Mouse (Mus musculus): Measurements from ENCODE around the gene Galnt9. TPM values are rescaled to one million over a fixed set of nuclear protein-coding genes. Genes with fewer than 3 reads are reported as not detected.
A peak's percentile ranks its signal among the peaks of the same experiment; 100 is the strongest.

Galnt9 gene
- polyA plus RNA-seq, 1 experiment from 2014 or later = 1.2 TPM

- no peak overlapping the region for H3K4me2 ChIP-seq (replicated peaks; ENCODE audit: low read depth, low read length)
- 0 out of 2 replicates have a peak, but pooled peaks have one; percentile 23 for ATAC-seq (ENCODE audit: insufficient number of reproducible peaks, insufficient read depth, low FRiP score, low read depth)
- no peaks in the 10 kb centered on the region for H3K27me3 ChIP-seq (ENCODE audit: control insufficient read depth, insufficient read depth, low read length)
- H3K27ac ChIP-seq (ENCODE audit: low read length) = no peak overlapping the region
- WGBS = 36% methylated on average over 6 of the region's 6 CpGs
- H3K9ac ChIP-seq (replicated peaks; ENCODE audit: low read depth, low read length) = no peak overlapping the region
- H3K9me3 ChIP-seq (ENCODE audit: control insufficient read depth, low read depth, low read length) = no peaks in the 10 kb centered on the region
- H3K36me3 ChIP-seq (ENCODE audit: control insufficient read depth, insufficient read depth, low read length) = no peaks in the 10 kb centered on the region
- no peaks in the 10 kb centered on the region for H3K4me1 ChIP-seq (ENCODE audit: control insufficient read depth, insufficient read depth, low read length)
- no peak overlapping the region for H3K4me3 ChIP-seq (ENCODE audit: low read depth, low read length)
Measured at GRCm38 (mm10) chr5:110635951-110636707, 92.0 kb downstream of the Galnt9 start.

DNA sequence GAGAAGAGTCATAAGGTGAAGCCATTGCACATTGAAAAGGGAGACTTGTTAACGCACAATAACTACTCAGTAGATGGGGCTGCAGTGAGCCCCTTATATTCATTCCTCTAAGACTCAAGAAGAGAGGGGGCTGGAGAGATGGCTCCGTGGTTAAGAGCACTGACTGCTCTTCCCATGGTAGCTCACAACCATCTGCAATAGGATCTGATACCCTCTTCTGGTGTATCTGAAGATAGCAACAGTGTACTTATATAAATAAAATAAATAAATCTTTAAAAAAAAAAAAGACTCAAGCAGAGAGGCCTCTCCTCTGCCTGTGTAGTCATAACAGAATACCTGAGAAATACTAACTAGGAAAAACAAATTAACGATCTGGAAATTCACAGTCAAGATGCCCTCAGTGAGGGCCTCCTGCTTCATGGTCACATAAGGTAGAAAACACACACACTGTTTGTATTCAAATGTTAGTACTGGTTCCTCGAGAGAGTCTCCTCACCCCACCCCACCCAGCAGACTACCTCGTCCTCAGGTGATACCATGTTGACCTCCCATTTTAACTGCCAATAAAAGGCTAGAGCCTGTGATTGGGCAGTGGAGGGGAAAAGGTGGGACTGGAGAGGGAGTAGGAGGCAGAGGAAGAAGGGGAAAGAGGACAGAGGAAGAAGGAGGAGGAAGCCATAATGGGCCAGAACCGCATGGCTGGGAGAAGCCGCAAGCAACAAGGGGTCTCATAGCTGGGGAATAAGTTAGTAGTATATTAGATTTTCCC is 94.3 kb downstream of the Galnt9 start:
- ATAC-seq (ENCODE audit: insufficient number of reproducible peaks, insufficient read depth, low FRiP score, low read depth) = no peak
- H3K4me3 ChIP-seq (ENCODE audit: low read depth, low read length) = no peak overlapping the region
- H3K27me3 ChIP-seq (ENCODE audit: control insufficient read depth, insufficient read depth, low read length) = no peaks in the 10 kb centered on the region
- no peak overlapping the region for H3K4me2 ChIP-seq (replicated peaks; ENCODE audit: low read depth, low read length)
- H3K9me3 ChIP-seq (ENCODE audit: control insufficient read depth, low read depth, low read length) = no peaks in the 10 kb centered on the region
- 79% methylated on average over 7 of the region's 7 CpGs for WGBS
- H3K9ac ChIP-seq (replicated peaks; ENCODE audit: low read depth, low read length) = no peak overlapping the region
- H3K27ac ChIP-seq (ENCODE audit: low read length) = no peak overlapping the region
- H3K36me3 ChIP-seq (ENCODE audit: control insufficient read depth, insufficient read depth, low read length) = no peaks in the 10 kb centered on the region
- H3K4me1 ChIP-seq (ENCODE audit: control insufficient read depth, insufficient read depth, low read length) = no peaks in the 10 kb centered on the region

DNA sequence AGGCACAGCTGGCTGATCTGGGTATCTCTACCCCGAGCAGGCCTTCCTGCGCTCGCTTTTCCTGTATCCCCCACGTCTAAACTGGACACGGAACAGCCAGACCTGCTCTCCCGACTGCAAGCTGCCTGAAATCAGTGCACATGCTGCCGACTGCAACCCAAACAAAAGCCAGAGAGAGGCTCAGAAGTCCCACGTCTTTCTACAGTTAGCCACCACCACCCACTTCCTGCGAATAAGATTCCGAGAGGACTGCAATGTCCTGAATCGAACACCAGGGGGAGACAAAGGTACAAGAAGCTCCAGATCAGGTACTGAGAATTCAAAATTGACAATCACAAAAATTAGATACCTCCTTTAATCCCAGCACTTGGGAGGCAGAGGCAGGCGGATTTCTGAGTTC is 95.3 kb downstream of the Galnt9 start:
- H3K4me3 ChIP-seq (ENCODE audit: low read depth, low read length) = no peak overlapping the region
- no peaks in the 10 kb centered on the region for H3K27me3 ChIP-seq (ENCODE audit: control insufficient read depth, insufficient read depth, low read length)
- 17% methylated on average over 12 of the region's 12 CpGs for WGBS
- H3K27ac ChIP-seq (ENCODE audit: low read length) = no peak overlapping the region
- H3K9ac ChIP-seq (replicated peaks; ENCODE audit: low read depth, low read length) = no peak overlapping the region; the same call in 1 of the 2 replicates
- H3K4me2 ChIP-seq (replicated peaks; ENCODE audit: low read depth, low read length) = 0 out of 2 replicates have a peak overlapping the region, but pooled peaks have one; percentile 8
- no peaks in the 10 kb centered on the region for H3K9me3 ChIP-seq (ENCODE audit: control insufficient read depth, low read depth, low read length)
- ATAC-seq (ENCODE audit: insufficient number of reproducible peaks, insufficient read depth, low FRiP score, low read depth) = no peak
- H3K4me1 ChIP-seq (ENCODE audit: control insufficient read depth, insufficient read depth, low read length) = no peaks in the 10 kb centered on the region
- H3K36me3 ChIP-seq (ENCODE audit: control insufficient read depth, insufficient read depth, low read length) = no peaks in the 10 kb centered on the region

DNA sequence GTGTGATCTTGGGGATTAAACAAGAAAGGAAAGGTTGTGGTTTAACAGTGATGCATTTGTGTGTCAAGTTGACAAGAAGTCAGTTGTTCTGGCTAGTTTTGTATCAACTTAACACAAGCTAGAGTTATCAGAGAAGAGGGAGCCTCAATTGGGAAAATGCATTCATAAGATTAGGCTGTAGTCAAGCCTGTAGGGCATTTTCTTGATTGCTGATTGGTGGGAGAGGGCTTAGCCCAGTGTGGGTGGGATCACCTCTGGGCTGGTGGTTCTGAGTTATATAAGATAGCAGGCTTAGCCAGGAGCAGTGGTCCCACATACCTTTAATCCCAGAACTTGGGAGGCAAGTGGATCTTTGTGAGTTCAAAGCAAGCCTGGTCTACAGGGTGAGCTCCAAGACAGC is 102.2 kb downstream of the Galnt9 start:
- no peak overlapping the region for H3K4me3 ChIP-seq (ENCODE audit: low read depth, low read length)
- no peaks in the 10 kb centered on the region for H3K4me1 ChIP-seq (ENCODE audit: control insufficient read depth, insufficient read depth, low read length)
- no peak overlapping the region for H3K27ac ChIP-seq (ENCODE audit: low read length)
- H3K9me3 ChIP-seq (ENCODE audit: control insufficient read depth, low read depth, low read length) = no peaks in the 10 kb centered on the region
- peaks cover 40% of the 10 kb centered on the region for H3K36me3 ChIP-seq (ENCODE audit: control insufficient read depth, insufficient read depth, low read length)
- H3K4me2 ChIP-seq (replicated peaks; ENCODE audit: low read depth, low read length) = no peak overlapping the region
- no peak overlapping the region for H3K9ac ChIP-seq (replicated peaks; ENCODE audit: low read depth, low read length)
- no peak for ATAC-seq (ENCODE audit: insufficient number of reproducible peaks, insufficient read depth, low FRiP score, low read depth)
- no peaks in the 10 kb centered on the region for H3K27me3 ChIP-seq (ENCODE audit: control insufficient read depth, insufficient read depth, low read length)

DNA sequence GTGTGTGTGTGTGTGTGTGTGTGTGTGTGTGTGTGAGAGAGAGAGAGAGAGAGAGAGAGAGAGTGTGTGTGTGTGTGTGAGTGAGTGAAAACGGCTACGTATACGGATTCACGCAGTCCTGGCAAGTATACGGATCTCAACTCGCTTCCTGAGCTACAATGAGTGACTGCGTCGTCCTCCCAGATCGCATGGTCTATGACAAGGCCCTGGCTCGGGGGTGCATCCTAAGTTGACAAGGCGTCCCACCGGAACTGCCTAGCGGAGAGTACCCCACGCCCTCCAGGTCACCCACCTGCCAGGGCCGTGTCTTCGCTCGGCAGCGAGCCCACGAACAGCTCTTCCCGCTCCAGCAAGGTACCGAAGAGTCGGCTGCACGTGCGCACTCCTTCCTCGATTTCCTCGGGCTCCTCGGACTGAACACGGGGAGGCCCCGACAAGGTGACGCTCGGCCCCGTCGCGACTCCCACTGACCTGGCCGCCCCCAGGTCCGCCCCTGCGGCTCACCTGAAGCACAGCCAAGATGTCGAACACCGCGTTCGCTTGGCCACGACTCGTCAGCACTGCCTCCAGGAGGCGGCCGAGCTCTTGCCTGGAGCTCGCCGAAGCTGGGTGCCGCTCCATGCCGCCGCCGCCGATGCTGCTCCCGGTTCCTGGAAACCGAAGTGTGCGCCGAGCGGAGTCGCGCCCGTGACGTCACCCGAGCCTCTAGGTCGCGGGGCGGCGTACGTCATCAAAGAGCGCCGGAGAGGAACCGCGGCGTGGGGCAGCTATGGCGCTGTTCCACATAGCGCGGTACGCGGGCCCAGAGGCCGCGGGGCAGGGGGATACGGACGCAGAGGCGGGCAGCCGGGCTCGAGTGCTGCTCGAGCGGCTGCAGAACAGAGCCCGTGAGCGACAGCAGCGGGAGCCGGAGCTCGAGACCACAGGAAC is 108.8 kb downstream of the Galnt9 start, which contains the start of the genes Noc4l and Ddx51:
Gene Noc4l, minus strand, starts transcription at position 699 of the 930 bp plus-strand sequence.
Gene Ddx51, plus strand, starts transcription at position 733 of the 930 bp plus-strand sequence.
- Histone ChIP-seq H3K4me1 (ENCODE audit: control insufficient read depth, insufficient read depth, low read length) (peaks cover 10% of the 10 kb centered on the region; the same call in 1 of the 2 replicates), H3K36me3 (ENCODE audit: control insufficient read depth, insufficient read depth, low read length) (peaks cover 64% of the 10 kb centered on the region), H3K9me3 (ENCODE audit: control insufficient read depth, low read depth, low read length) (no peaks in the 10 kb centered on the region), H3K27ac (ENCODE audit: low read length) (0 out of 2 replicates have a peak within 1 kb of the TSS, but pooled peaks have one; percentile 6), H3K27me3 (ENCODE audit: control insufficient read depth, insufficient read depth, low read length) (no peaks in the 10 kb centered on the region), H3K9ac (replicated peaks; ENCODE audit: low read depth, low read length) (peak within 1 kb of the TSS; percentile 77), H3K4me2 (replicated peaks; ENCODE audit: low read depth, low read length) (peak within 1 kb of the TSS; percentile 87), H3K4me3 (ENCODE audit: low read depth, low read length) (peak within 1 kb of the TSS; percentile 93)
- 1% methylated on average over 87 of the region's 91 CpGs for WGBS
- ATAC-seq (ENCODE audit: insufficient number of reproducible peaks, insufficient read depth, low FRiP score, low read depth) = peak; percentile 87

DNA sequence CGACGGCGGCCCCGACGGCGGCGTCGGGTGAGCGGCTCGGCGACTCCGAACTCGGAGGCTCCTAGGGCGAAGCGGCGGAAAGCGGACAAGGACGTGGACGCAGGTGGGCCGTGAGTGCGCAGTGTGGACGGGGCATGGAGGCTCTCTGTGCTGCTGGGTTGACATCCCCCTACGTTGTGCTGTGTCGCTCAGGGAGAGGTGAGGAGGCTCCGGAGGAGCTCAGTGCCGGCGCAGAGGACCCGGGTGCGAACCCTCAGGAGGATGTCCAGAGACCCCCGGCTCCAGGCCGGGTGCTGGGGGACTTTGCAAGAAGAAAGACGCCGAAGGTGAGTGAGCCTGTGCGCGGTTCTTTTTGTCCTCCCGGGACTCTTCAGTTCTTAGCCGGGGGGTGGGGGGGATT is 109.5 kb downstream of the Galnt9 start:
- Histone ChIP-seq H3K4me3 (ENCODE audit: low read depth, low read length) (peak overlapping the region; percentile 93), H3K9ac (replicated peaks; ENCODE audit: low read depth, low read length) (peak overlapping the region; percentile 77), H3K36me3 (ENCODE audit: control insufficient read depth, insufficient read depth, low read length) (peaks cover 64% of the 10 kb centered on the region), H3K27ac (ENCODE audit: low read length) (no peak overlapping the region), H3K9me3 (ENCODE audit: control insufficient read depth, low read depth, low read length) (no peaks in the 10 kb centered on the region), H3K27me3 (ENCODE audit: control insufficient read depth, insufficient read depth, low read length) (no peaks in the 10 kb centered on the region), H3K4me1 (ENCODE audit: control insufficient read depth, insufficient read depth, low read length) (peaks cover 10% of the 10 kb centered on the region; the same call in 1 of the 2 replicates), H3K4me2 (replicated peaks; ENCODE audit: low read depth, low read length) (peak overlapping the region; percentile 87)
- peak; percentile 23; the same call in 1 of the 2 replicates for ATAC-seq (ENCODE audit: insufficient number of reproducible peaks, insufficient read depth, low FRiP score, low read depth)
- WGBS = 2% methylated on average over 37 of the region's 37 CpGs

DNA sequence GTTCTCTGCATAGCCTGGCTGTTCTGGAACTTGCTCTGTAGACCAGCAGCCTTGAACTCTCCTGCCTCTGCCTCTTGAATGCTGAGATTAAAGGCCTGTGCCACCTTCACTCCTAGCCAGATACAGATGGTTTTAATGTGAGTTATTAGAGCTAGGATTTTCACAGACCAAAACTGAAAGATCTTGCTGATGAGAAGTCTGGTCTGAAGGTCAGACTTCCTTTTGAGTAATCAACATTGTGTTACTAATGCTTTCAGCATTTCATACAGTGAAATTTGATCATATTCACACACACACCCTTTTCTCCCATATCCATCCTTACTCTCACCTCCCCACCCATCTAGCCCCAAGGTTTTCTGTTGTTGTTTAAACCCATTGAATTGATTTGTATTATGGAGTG is 115.5 kb downstream of the Galnt9 start:
- H3K4me2 ChIP-seq (replicated peaks; ENCODE audit: low read depth, low read length) = no peak overlapping the region
- H3K4me3 ChIP-seq (ENCODE audit: low read depth, low read length) = no peak overlapping the region
- no peaks in the 10 kb centered on the region for H3K27me3 ChIP-seq (ENCODE audit: control insufficient read depth, insufficient read depth, low read length)
- H3K27ac ChIP-seq (ENCODE audit: low read length) = no peak overlapping the region
- H3K36me3 ChIP-seq (ENCODE audit: control insufficient read depth, insufficient read depth, low read length) = peaks cover 64% of the 10 kb centered on the region
- H3K9me3 ChIP-seq (ENCODE audit: control insufficient read depth, low read depth, low read length) = no peaks in the 10 kb centered on the region
- H3K4me1 ChIP-seq (ENCODE audit: control insufficient read depth, insufficient read depth, low read length) = no peaks in the 10 kb centered on the region
- ATAC-seq (ENCODE audit: insufficient number of reproducible peaks, insufficient read depth, low FRiP score, low read depth) = no peak
- no peak overlapping the region for H3K9ac ChIP-seq (replicated peaks; ENCODE audit: low read depth, low read length)

DNA sequence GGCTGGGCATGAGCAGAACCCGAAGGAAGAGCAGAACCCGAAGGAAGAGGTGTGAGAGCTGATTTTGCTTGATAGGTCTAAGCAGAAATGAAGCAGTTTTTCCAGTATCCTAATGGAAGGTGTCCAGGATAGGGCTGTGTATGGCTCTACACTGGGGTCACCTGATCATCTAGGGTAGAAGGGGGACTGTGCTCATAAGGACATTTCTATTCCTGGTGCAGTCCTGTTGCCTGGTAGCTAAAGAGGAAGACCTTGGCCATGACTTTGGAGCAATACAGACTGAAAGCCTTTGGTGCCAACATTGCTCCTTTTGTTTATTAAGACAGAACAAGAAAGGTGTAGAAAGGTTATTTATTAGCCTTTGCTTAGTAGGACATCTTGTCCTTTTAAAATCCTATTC is 119.9 kb downstream of the Galnt9 start:
- peaks cover 69% of the 10 kb centered on the region for H3K36me3 ChIP-seq (ENCODE audit: control insufficient read depth, insufficient read depth, low read length)
- no peak overlapping the region for H3K27ac ChIP-seq (ENCODE audit: low read length)
- H3K4me2 ChIP-seq (replicated peaks; ENCODE audit: low read depth, low read length) = no peak overlapping the region
- no peaks in the 10 kb centered on the region for H3K4me1 ChIP-seq (ENCODE audit: control insufficient read depth, insufficient read depth, low read length)
- ATAC-seq (ENCODE audit: insufficient number of reproducible peaks, insufficient read depth, low FRiP score, low read depth) = no peak
- H3K27me3 ChIP-seq (ENCODE audit: control insufficient read depth, insufficient read depth, low read length) = no peaks in the 10 kb centered on the region
- 93% methylated on average over 2 of the region's 2 CpGs for WGBS
- no peak overlapping the region for H3K9ac ChIP-seq (replicated peaks; ENCODE audit: low read depth, low read length)
- no peaks in the 10 kb centered on the region for H3K9me3 ChIP-seq (ENCODE audit: control insufficient read depth, low read depth, low read length)
- no peak overlapping the region for H3K4me3 ChIP-seq (ENCODE audit: low read depth, low read length)
